Mouse (Mus musculus) thymus, adult 2 months (tissue): ENCODE measurements around the gene Stat6. TPM values are rescaled to one million over a fixed set of nuclear protein-coding genes. Genes with fewer than 3 reads are reported as not detected.

Source experiments
- DNase-seq: peaks from one replicate; pipeline ENCODE4 v3.0.0; 2021
- H3K27ac ChIP-seq: fragments of 200-500 bp; 2 replicates; pipeline ENCODE4 v1.5.1; 2012; ENCODE audit warnings: low read length, control low read depth; ENCODE audit not compliant: control insufficient read depth, insufficient read depth
- H3K27me3 ChIP-seq: fragments of 200-500 bp; 2 replicates; pipeline ENCODE4 v1.6.1; 2012; ENCODE audit warnings: mild to moderate bottlenecking, low read length, moderate library complexity, mixed read lengths; ENCODE audit not compliant: control insufficient read depth, insufficient read depth
- H3K36me3 ChIP-seq: fragments of 200-500 bp; 2 replicates; pipeline ENCODE4 v1.6.1; 2012; ENCODE audit warnings: mild to moderate bottlenecking, low read length, moderate library complexity; ENCODE audit not compliant: control insufficient read depth, insufficient read depth
- H3K4me1 ChIP-seq: fragments of 200-500 bp; replicated peaks from 2 replicates; pipeline ENCODE4 v1.6.1; 2012; ENCODE audit warnings: low read length; ENCODE audit not compliant: control insufficient read depth, insufficient read depth
- H3K4me3 ChIP-seq: fragments of 200-500 bp; 2 replicates; pipeline ENCODE4 v1.5.1; 2012; ENCODE audit warnings: mild to moderate bottlenecking, low read length, control low read depth, moderate library complexity; ENCODE audit not compliant: control insufficient read depth, insufficient read depth
- CTCF ChIP-seq: fragments of 200-500 bp; IDR thresholded peaks from 2 replicates; pipeline ENCODE4 v1.5.1; 2012; ENCODE audit warnings: mild to moderate bottlenecking, control low read depth, low read length, moderate library complexity, borderline replicate concordance; ENCODE audit not compliant: control insufficient read depth, poor library complexity, insufficient read depth; ENCODE audit errors: extremely low read depth
- POLR2A ChIP-seq: fragments of 200-500 bp; IDR thresholded peaks from 2 replicates; pipeline ENCODE4 v1.6.1; 2012; ENCODE audit warnings: mild to moderate bottlenecking, low read length, control low read depth, moderate library complexity; ENCODE audit not compliant: control insufficient read depth, poor library complexity, insufficient read depth; ENCODE audit errors: extremely low read depth
- WGBS: fragments of 180-500 bp; shearing (Covaris S2); methylation state at CpG from one replicate; pipeline ENCODE4 v1.1.7; 2018; 5-methylcytosine and 5-hydroxymethylcytosine counted together
- polyA plus RNA-seq: library from polyadenylated mRNA; depleted of rRNA; stranded (reverse); fragments of >200 nt; gene quantifications from 2 replicates; pipeline ENCODE4 v1.2.3, GENCODE M21; 2012

The Stat6 gene
- polyA plus RNA-seq, 1 experiment, result 185 TPM

GRCm38 (mm10) chr10:127661291-127661914 lies 18.6 kb downstream of the Stat6 start:
- peak; percentile 17 for DNase-seq
- Histone ChIP-seq H3K36me3 (peaks cover 29% of the 10 kb centered on the region), H3K4me3 (peak overlapping the region; percentile 17), H3K27me3 (no peaks in the 10 kb centered on the region), H3K4me1 (peaks cover 48% of the 10 kb centered on the region), H3K27ac (peak overlapping the region; percentile 36; the same call in 1 of the 2 replicates)
- WGBS, result 75% methylated on average over 14 of the region's 14 CpGs
- no peak for TF ChIP-seq CTCF
- TF ChIP-seq POLR2A, result 0 out of 2 replicates have a peak, but pooled peaks have one; percentile 16

GRCm38 (mm10) chr10:127661915-127662663 lies 19.3 kb downstream of the Stat6 start:
- DNase-seq, result peak; percentile 65
- no peaks in the 10 kb centered on the region for H3K27me3 ChIP-seq
- peaks cover 51% of the 10 kb centered on the region for H3K4me1 ChIP-seq
- peak overlapping the region; percentile 17 for H3K4me3 ChIP-seq
- TF ChIP-seq POLR2A (no peak), CTCF (no peak)
- H3K36me3 ChIP-seq, result peaks cover 24% of the 10 kb centered on the region
- 14% methylated on average over 16 of the region's 16 CpGs for WGBS
- H3K27ac ChIP-seq, result peak overlapping the region; percentile 63

GRCm38 (mm10) chr10:127662666-127663253 lies 20.0 kb downstream of the Stat6 start:
- no peaks in the 10 kb centered on the region for H3K27me3 ChIP-seq
- WGBS, result 81% methylated on average over 19 of the region's 19 CpGs
- peak overlapping the region; percentile 63 for H3K27ac ChIP-seq
- DNase-seq, result peak; percentile 68
- H3K36me3 ChIP-seq, result peaks cover 24% of the 10 kb centered on the region
- H3K4me3 ChIP-seq, result 0 out of 2 replicates have a peak overlapping the region, but pooled peaks have one; percentile 13
- TF ChIP-seq POLR2A, result no peak
- TF ChIP-seq CTCF, result peak; percentile 63; the same call in 1 of the 2 replicates
- H3K4me1 ChIP-seq, result peaks cover 58% of the 10 kb centered on the region

- no peak overlapping the region for H3K4me3 ChIP-seq
- WGBS, result 80% methylated on average over 5 of the region's 5 CpGs
- TF ChIP-seq CTCF (no peak), POLR2A (no peak)
- H3K27me3 ChIP-seq, result no peaks in the 10 kb centered on the region
- peaks cover 59% of the 10 kb centered on the region for H3K4me1 ChIP-seq
- H3K36me3 ChIP-seq, result peaks cover 19% of the 10 kb centered on the region
- DNase-seq, result no peak
- H3K27ac ChIP-seq, result no peak overlapping the region
Measured at GRCm38 (mm10) chr10:127663590-127663989, 20.8 kb downstream of the Stat6 start.

GRCm38 (mm10) chr10:127664166-127664565 lies 21.4 kb downstream of the Stat6 start:
- DNase-seq, result no peak
- Histone ChIP-seq H3K4me1 (peaks cover 63% of the 10 kb centered on the region), H3K4me3 (no peak overlapping the region), H3K27ac (no peak overlapping the region), H3K36me3 (peaks cover 16% of the 10 kb centered on the region; the same call in 1 of the 2 replicates), H3K27me3 (no peaks in the 10 kb centered on the region)
- TF ChIP-seq CTCF (no peak), POLR2A (no peak)
- 94% methylated on average over 16 of the region's 16 CpGs for WGBS

- peak overlapping the region; percentile 28 for H3K4me3 ChIP-seq
Measured at GRCm38 (mm10) chr10:127664891-127665290, 22.1 kb downstream of the Stat6 start.

More at GRCm38 (mm10) chr10:127664891-127665290, 22.1 kb downstream of the Stat6 start:
- TF ChIP-seq CTCF (no peak), POLR2A (no peak)
- no peak for DNase-seq
- Histone ChIP-seq H3K27ac (no peak overlapping the region), H3K4me1 (peaks cover 69% of the 10 kb centered on the region), H3K27me3 (no peaks in the 10 kb centered on the region), H3K36me3 (peaks cover 11% of the 10 kb centered on the region; the same call in 1 of the 2 replicates)
- 80% methylated on average over 13 of the region's 13 CpGs for WGBS
